Mouse (Mus musculus) urinary bladder, adult 18-20 months (tissue): ENCODE data around the gene Stx5a.
"Not testable (repeated sequence)": the region's sequence is repeated elsewhere in the genome, so short reads cannot be mapped to it uniquely, and the experiment has no call there.

Source experiments
- DNase-seq, 2 experiments: peaks; one replicate each; pipeline ENCODE4 v3.0.0; 2022; ENCODE audit warnings: low spot score in 2 of 2, mixed read lengths in 2 of 2

The Stx5a gene

DNA sequence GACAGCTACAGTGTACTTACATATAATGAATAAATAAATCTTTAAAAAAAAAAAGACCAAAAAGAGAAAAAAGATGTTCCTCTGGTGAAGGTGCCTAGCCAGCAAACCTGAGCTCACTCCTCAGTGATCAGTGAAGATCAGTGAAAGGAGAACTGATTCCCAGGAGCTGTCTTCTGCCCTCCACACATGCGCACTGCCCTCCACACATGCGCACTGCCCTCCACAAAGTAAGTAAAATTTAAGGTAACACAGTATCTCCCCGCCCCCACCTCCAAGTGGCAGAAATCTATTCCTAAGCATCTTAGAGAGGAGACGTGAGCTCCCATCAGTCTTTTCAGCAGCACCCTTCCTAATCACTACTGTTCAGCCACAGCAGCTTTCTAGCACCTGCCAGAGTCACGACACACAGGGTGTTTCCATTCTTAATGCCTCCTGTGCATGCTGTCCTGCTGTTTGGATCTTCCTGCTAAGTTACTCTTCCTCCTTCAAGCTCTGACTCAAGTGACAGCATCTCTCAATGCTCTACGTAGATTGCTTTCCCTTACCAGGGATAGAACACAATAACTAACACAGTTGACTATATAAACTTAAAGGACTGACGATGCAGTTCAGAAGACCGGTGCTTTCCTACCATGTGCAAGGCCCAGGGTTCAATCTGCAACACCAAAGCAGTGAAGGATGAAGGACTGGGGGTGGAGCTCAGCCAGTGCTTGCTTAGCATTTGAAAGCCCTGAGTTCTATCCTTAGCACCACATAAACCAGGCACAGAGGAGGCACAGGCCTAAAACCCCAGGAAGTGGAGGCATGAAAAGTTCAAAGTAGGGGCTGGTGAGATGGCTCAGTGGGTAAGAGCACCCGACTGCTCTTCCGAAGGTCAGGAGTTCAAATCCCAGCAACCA is 25.1 kb upstream of the Stx5a start:
- no peak for DNase-seq

DNA sequence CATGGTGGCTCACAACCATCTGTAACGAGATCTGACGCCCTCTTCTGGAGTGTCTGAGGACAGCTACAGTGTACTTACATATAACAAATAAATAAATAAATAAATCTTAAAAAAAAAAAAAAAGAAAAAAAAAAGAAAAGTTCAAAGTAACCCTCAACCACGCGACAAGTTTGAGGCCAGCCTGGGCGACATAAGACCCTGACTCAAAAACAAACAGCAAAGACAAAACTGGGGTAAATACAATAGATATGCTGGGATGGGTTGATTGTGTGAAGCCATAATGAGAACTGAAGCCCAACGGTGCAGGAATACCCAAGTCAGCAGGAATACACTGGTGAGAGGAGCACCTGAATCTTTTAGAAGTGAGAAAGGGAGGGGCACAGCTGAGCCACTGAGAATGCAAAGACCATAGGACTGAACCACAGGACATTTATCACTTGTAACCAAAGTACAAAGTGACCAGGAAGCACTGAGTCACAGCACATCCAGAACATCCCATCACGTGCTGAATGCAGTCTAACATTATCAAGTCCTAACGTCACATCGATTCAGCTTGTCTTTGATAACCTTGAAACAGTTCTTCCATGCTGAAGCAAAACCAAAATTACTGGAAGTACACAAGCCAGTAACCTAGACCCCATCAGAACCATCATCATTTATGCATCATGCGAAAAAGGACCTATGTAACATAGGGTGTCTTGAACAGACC is 24.3 kb upstream of the Stx5a start:
- DNase-seq: no peak

DNA sequence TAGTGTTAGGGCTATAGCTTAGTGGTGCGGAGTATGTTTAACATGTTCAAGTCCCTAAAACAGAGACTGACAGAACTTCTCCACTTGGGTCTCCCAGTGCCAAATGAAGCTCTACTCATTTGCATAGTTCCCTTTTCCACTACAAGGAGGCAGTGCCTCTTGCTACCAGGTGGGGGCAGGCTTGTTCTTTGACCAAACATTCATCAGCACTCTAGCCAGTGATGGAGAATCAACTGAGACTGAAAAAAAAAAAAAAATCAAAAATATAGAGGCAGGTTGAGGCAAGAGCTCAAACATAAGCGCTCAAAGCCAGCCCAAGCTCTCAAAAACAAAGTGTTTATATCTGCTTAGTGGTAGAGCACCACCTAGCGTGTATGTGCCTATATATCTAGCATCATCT is 22.9 kb upstream of the Stx5a start:
- no peak for DNase-seq

DNA sequence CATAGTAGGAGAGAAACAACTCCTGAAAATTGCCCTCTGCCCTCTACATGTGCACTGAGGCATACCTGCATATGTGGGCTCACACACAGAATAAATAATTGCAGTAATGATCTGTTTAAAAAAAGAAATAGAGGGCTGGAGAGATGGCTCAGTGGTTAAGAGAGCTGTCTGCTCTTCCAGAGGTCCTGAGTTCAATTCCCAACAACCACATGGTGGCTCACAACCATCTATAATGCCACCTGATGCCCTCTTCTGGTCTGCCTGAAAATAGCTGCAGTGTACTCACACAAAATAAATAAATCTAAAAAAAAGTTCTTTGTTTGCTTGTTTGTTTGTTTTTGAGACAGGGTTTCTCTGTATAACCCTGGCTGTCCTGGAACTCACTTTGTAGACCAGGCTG is 22.2 kb upstream of the Stx5a start:
- not testable (repeated sequence) for DNase-seq

DNA sequence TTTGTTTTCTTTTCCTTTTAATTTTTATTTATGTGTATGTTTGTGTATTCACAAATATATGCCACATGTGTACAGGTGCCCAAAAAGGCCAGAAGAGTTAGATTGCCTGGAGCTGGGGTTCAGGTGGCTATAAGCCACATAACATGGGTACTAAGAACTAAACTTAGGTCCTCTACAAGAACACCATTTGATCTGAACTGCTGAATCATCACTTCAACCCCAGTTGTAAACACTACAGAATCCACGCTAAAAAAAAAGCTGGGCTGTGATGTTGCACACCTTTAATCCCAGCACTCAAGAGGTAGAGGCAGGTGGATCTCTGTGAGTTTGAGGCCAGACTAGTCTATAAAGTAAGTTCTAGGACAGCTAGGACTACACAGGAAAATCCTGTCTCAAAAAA is 19.8 kb upstream of the Stx5a start:
- DNase-seq: no peak

DNA sequence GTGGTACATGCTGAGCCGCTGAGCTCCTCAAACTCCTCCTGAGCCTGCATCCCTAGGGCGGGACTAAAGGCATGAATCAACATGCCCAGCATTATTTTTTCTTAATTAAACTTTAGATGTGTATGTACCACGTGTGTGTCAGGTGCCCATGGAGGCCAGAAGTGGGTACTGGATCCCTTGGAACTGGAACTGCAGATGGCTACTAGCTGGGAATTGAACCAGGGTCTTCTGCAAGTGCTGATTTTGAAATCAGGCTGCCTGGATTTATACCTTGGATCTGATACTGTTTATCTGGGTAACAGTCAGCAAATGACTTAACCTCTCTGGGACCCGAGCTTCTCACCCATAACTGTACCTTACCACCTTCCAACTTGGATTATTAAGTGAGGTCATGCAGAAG is 19.2 kb upstream of the Stx5a start:
- no peak for DNase-seq

DNA sequence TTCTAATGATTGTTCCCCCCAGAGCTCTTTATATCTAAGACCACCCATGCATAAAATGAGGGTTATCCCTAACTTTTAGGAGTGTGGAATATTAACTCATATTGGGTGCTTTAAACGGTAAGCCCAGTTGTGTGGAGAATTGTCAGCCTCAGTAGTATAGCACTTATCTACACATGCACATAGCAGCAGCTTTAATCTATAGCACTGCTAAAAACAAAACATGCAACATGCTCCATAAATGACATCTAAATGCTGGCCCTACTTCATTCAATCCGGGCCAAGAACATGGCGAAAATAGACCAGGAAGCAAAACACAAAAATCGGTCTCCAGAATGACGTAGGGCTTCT is 18.7 kb upstream of the Stx5a start:
- no peak for DNase-seq

DNA sequence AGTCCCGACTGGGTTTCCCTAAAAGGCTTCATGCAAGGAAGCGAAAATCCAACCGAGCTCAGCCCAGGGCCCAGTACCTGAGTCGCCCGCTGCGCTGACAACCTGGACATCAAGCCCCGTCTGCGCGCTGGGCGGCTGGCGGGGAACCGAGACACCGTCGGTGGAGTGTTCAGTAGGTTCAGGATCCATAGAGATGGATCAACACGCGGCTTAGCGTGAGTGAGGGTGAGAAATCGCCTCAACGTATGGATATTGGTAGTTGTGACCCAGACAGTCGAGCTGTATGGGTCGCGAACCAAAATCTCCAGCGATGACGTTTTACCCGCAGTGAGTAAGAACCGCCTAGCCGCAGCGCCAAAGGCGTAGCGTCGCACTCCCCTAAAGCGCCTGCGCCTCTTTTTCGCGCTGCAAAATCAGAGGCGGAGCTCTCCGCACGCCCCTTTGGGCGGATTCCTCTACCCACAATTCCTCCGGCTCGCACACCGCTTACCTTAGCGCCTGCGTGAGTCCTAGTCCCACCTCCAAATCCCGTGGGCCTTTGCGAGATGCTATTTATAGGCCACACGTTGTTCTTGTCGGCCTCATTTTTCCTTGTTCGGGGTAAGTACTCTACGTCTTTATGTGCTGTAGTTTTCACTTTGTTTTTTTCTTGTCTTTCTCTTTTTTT is 18.2 kb upstream of the Stx5a start, which contains the start of gene Slc3a2:
Gene Slc3a2 (minus strand): TSS at position 463 of the 667 bp plus-strand sequence.
- DNase-seq: peak; percentile 91 to 95

DNA sequence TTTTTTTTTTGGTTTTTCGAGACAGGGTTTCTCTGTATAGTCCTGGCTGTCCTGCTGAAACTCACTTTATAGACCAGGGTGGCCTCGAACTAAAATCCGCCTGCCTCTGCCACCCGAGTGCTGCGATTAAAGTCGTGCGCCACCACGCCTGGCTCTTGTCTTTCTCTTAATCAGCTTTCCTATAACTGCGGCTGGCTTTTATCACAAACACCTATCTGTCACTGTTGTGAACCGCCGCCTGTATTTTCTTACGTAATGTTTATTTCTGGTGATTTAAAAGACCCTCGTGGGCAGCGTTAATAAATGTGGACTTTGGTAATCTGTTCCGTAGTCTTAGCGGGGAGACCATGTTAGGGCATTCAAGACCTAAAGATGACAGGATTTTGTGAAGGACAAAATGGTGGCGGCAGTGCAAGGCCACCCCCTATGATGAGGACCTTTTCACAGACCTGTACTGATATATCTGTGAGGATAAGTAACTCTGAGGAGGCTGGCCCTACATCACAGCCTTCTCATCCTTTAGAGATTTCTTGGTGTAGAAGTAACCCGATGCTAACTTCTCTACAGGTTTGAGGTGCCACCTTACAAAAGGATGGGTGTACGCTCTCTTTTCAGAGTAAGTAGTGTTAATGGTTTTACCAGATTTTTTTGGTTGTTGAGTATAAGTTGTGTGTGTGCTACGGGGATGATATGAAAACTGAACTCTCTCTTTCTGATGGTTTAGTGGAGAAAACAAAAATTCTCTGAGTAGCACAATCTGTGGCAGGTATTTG is 17.5 kb upstream of the Stx5a start:
- no peak for DNase-seq

DNA sequence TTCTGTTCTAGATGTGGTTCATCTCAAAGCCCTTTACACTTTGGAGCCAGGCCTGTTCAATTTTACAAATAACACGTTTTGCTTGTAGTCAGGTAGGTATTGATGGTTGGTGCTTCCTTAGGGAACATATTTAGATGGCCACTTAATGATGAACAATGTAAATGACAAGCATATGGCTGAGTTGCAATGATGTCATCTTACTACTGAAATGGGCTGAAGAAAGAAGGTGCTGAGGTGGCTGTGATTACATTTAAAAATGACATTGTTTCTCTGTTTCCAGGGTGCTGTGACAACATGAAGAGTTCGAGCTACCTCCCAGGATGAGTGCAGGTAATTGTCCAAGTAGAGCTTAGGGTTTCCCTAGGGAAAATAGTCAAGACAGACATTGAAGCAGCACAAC is 16.8 kb upstream of the Stx5a start:
- DNase-seq: no peak

DNA sequence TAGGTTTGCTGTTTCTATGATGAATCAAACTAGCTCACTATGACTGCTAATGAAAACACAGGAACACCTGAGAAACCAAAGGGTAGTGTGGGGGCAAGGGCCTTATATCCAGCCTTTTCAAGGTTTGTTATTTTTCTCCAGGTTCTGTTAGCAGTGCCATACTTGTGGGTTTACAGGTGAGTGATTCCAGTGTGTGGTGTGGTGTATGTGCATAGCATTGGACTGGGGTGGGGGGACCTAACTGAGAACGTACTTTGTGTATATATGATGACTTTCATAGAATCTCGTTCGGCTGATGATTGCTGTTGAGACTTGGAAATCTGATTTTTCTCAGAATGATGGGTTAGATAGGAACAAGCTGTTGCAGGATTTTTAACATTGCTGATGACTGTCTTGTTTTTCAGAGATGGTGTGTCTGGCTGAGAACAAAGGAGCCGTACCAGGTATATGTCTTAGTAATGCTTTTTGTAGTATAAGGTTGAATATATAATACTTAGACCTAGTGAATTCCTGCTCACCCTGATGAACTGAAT is 16.1 kb upstream of the Stx5a start:
- no peak for DNase-seq

DNA sequence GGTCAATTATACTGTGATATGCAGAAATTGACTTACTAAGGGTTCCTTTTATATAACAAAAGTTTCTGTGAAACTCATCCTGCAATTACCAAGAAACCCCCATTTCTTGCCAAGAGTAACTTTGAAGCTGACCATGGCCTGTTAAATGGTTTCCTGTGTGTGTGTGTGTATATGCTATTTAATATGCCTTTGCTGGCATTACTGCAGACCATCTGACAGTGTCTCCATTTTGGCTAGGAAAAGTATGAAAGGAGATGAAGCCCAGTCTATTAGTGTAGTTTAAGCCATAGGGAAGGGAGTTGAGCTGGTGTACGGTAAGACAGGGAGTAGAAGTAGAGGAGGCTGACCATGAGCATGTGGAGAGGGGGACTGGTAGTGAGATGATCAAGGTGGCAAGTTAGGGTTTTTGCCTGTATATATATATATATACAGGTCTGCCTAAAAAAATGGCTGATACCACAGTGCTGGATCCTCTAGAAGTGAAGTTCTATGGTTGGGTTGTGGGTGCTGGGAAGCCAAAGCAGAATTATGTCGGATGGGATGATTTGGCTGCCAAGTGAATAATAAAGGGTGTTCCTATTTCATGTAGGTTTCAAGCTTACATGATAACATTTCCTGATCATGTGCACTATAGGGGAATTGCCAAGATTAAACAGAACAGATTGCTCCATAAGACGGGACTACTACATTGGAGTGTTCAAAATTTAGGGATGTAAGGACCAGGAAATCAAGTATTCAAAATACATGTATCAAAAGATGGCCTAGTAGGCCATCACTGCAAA is 14.4 kb upstream of the Stx5a start:
- DNase-seq: no peak

DNA sequence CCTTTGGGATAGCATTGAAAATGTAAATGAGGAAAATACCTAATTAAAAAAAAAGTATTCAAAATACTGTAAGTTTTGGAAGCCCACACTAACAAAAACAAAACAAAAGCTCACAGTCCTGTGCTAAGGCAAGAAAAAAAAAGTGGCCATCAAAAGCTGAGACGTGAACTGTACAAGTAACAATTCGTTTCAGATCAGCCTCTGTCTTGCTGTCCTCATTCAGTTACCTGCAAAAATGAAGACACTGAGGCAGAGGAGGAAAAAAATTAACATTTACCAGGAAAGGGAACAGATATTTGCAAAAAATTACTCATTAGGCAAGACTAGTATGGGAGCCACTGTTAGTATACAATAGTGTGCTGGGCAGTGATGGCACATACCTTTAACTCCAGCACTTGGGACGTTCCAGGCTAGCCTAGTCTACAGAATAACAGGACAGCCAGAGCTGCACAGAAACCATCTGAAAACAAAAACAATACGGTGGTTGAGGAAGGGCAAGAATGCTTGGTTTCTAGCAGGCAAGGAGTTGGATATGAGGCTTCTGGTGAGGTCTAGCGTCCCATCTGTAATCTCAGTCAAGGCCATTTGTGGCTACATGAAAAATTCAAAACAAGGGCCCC is 13.6 kb upstream of the Stx5a start:
- DNase-seq: no peak

DNA sequence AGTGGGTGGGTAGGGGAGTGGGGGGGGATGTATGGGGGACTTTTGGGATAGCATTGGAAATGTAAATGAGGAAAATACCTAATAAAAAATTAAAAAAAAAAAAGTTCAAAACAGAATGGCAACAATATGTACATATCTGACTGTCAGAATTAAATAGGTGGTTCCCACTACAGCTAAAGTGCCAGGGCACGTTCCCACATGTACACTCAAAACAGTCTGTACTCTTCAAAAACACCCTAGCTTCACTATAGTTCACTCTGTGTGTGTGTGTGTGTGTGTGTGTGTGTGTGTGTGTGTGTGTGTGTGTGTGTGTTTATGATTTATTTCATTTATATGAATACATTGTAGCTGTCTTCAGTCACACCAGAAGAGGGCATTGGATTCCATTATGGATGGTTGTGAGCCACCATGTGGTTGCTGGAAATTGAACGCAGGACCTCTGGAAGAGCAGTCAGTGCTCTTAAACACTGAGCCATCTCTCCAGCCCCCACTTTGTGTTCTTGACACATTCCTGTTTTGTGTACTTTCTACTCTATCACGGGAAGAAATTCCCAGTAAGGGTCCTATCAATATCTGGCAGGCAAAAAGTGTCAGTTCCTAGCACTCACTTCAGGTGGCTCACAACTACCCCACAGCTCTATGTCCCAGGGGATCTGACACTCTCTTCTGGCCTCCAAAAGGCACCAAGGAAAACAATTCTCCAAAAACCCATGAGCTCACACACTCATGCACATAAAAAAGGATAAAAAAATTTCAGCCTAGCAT is 12.7 kb upstream of the Stx5a start:
- DNase-seq: not testable (repeated sequence)

DNA sequence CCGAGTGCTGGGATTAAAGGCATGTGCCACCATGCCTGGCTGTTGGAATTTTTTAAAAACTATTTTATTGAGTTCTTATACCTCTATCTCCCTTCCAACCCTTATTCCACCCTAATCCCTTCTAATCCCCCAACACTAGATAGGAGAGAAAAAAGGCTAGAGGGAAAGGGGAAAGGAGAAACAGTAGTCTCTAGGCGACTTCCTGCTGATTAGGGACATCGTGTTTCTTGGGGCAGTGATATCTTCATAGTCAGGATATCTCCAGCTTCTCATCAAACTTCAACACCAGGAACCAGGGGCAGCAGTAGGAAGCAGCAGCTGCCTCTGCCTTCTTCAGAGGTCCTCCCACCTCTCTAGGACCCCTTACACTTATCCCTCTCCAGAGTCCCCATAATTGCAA is 6.9 kb upstream of the Stx5a start:
- DNase-seq: no peak

DNA sequence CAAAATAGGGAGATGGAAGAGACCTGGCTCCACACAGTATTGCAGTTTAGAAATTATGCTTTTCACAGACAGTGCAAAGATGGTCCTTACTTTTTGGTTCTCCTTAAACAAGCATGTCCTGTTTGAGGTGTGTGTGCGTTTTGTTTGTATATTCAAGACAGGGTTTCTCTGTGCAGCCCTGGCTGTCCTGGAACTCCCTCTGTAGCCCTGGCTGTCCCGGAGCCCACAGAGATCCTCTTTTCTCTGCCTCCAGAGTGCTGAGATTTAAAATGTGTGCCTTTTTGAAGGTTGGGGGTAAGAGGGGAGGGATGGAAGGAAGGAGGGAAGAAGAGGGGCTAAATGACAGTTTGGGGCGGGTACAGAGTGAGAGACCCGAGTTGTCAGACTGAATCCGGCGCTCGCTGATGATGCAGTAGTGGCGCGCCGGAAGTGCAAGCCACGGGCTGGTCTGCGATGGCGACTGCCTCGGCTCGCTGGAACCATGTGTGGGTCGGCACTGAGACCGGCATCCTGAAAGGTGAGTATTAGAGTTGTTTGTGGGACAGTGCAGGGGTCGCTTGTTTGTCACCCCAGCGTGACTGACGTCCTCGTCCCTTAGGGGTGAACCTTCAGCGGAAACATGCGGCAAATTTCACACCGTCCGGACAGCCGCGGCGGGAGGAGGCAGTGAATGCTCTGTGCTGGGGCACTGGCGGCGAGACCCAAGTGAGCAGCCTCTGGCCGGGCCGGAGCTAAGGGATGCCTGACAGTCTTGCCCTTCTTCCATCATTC is 5.6 kb upstream of the Stx5a start, which contains the start of gene Wdr74:
Gene Wdr74 (plus strand): TSS at position 439 of the 771 bp plus-strand sequence.
- peak; percentile 81 to 90 for DNase-seq

DNA sequence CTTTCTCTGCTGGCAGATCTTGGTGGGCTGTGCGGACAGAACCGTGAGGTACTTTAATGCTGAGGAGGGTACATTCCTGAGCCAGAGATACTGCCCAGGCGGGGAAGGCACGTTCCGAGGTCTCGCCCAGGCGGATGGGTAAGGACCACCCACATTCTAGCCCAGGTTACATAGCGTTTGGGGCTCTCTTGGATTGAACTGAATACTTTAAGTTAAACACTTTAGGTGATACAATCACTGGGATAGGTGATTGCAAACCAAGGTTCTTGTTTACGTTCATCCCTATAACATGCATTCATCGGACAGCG is 5.1 kb upstream of the Stx5a start:
- no peak for DNase-seq

DNA sequence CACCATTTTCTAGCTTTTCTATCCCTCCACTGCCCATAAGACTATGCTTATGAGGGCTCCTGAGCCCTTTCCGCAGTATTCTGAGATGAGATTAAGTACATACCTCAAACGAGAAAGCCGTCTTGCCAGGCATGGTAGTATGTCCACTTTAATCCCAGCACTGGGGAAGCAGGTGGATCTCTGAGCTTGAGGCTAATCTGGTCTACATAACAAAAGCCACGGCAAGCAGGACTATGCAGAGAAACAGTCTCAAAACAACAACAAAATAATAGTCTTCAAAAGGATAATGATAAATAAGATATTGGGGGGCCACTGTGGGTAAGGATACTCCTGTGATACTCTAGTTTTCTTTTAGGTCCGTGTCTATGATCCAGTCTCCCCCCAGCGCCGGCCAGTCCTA is 2.3 kb upstream of the Stx5a start:
- no peak for DNase-seq

DNA sequence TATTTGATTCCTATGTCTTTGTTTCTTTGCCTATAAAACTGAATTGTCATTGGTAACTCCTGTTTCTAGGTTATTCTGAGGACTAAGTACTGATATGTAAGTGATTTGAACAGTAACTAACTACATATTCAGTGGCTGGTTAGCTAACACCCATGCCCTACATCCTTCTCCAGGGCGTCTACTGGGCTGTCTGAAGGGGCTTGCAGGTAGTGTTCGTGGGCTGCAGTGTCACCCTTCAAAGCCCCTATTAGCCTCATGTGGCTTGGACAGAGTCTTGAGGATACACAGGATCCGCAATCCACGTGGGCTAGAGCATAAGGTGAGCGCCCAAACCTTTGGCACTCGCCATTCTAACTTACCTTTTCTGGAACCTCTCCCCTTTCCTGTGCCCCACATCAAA is 1.6 kb upstream of the Stx5a start:
- no peak for DNase-seq
